In the genomic region with DNA sequence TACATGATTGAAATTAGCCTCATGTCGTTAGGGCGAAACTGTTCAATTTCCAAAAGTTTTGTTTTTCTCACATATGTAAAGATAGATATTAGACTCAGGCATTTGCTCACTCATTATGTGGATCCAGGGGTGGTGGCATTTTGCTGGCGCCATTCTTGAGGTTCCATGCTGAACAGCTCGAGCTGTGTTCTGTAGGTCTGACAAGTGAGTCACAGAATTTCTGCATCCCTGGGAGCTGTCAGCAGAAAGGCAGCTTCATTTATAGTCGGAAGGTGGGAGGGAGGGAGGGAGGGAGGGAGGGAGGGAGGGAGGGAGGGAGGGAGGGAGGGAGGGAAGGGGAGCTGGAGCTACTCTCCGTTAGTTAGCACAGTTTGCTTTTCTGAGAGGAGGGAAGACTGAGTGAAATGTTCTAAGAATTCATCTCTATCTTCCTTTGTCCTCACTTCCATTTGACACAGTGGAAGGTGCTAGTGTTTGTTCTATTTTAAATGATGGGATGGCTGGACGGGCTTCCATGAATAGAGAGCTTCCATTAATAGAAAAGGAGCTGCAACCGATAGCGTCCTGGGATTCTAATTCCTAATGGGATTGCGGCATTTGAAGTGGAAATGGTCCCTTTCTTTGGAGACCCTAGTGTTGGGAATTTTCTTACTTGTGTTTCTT, we compare ENCODE assay signal across 17 mouse cellular contexts.
DNase-seq lines count a peak whose midpoint lies in the region; ATAC-seq and TF ChIP-seq lines count a peak whose summit lies in the region.
"Had no signal": no experiment of that assay in that cellular context is flagged by ENCODE, and none has a peak within 500 bp of the region (broad histone marks: within the 10 kb centered on the region; RNA-seq: fewer than 3 reads in every experiment).

No protein-coding gene starts in this region.

- intact Hi-C loops in left cerebral cortex, adult 2 months (cut with DNase I) = loop anchor here (1.0 kb wide), 1 partner anchor 27 kb away; no protein-coding TSS in a partner anchor

- in situ Hi-C loops in Patski (cut with MboI; ENCODE audit: low pct_unique_long_range_greater_than_20kb) = no loop called here

- H3K9me3 ChIP-seq in forebrain, postnatal 0 days (ENCODE audit: low read length) = no peaks in the 10 kb centered on the region
- no peaks in the 10 kb centered on the region for H3K9me3 ChIP-seq in forebrain, embryonic 12.5 days
- no peaks in the 10 kb centered on the region for H3K9me3 ChIP-seq in hindbrain, postnatal 0 days (ENCODE audit: low read length)
- no peaks in the 10 kb centered on the region for H3K9me3 ChIP-seq in hindbrain, embryonic 10.5 days
- H3K9me3 ChIP-seq: stomach, embryonic 15.5 days had no signal

- POLR2A ChIA-PET in Patski (lab: Charles Lee) = no interaction called here

- H3K27me3 ChIP-seq in forebrain, postnatal 0 days (ENCODE audit: insufficient read depth, low read length) = no peaks in the 10 kb centered on the region
- no peaks in the 10 kb centered on the region for H3K27me3 ChIP-seq in forebrain, embryonic 12.5 days
- H3K27me3 ChIP-seq in hindbrain, postnatal 0 days (ENCODE audit: insufficient read depth, low read length) = no peaks in the 10 kb centered on the region
- H3K27me3 ChIP-seq in hindbrain, embryonic 10.5 days (ENCODE audit: insufficient read depth, poor library complexity, severe bottlenecking) = no peaks in the 10 kb centered on the region
- no peaks in the 10 kb centered on the region for H3K27me3 ChIP-seq in Patski
- H3K27me3 ChIP-seq: stomach, embryonic 15.5 days had no signal

- H3K9ac ChIP-seq in forebrain, postnatal 0 days = no peak overlapping the region
- H3K9ac ChIP-seq in forebrain, embryonic 12.5 days = no peak overlapping the region
- no peak overlapping the region for H3K9ac ChIP-seq in hindbrain, postnatal 0 days (replicated peaks; ENCODE audit: low read length)
- H3K9ac ChIP-seq: stomach, embryonic 15.5 days had no signal

- no peak overlapping the region for H3K4me2 ChIP-seq in forebrain, postnatal 0 days (ENCODE audit: low read depth)
- no peak overlapping the region for H3K4me2 ChIP-seq in forebrain, embryonic 12.5 days
- H3K4me2 ChIP-seq in hindbrain, postnatal 0 days (ENCODE audit: low read depth, low read length) = no peak overlapping the region
- H3K4me2 ChIP-seq: stomach, embryonic 15.5 days had no signal

- H3K27ac ChIP-seq in forebrain, postnatal 0 days (ENCODE audit: low read depth, low read length) = no peak overlapping the region
- H3K27ac ChIP-seq in forebrain, embryonic 12.5 days = no peak overlapping the region
- no peak overlapping the region for H3K27ac ChIP-seq in hindbrain, postnatal 0 days
- H3K27ac ChIP-seq in hindbrain, embryonic 10.5 days = no peak overlapping the region
- H3K27ac ChIP-seq in left cerebral cortex, adult 2 months = peak overlapping the region; percentile 61
- H3K27ac ChIP-seq: kidney, postnatal 0 days; stomach, embryonic 15.5 days had no signal

- CTCF ChIA-PET in Patski (lab: Charles Lee) = interaction anchor here (1.0 to 1.1 kb wide), 3 partner anchors 12 to 32 kb away, joined by 3 to 4 read pairs (median 3); no protein-coding TSS in a partner anchor

- no peaks in the 10 kb centered on the region for H3K4me1 ChIP-seq in forebrain, postnatal 0 days (ENCODE audit: insufficient read depth)
- H3K4me1 ChIP-seq in forebrain, embryonic 12.5 days = no peaks in the 10 kb centered on the region
- no peaks in the 10 kb centered on the region for H3K4me1 ChIP-seq in hindbrain, postnatal 0 days (ENCODE audit: insufficient read depth, low read length)
- H3K4me1 ChIP-seq in hindbrain, embryonic 10.5 days (replicated peaks) = 0 out of 2 replicates have a peak, but pooled peaks cover 8% of the 10 kb centered on the region
- H3K4me1 ChIP-seq: stomach, embryonic 15.5 days had no signal

- peak; percentile 16 for DNase-seq in forebrain, postnatal 0 days
- DNase-seq in hindbrain, postnatal 0 days (ENCODE audit: low spot score) = peak; percentile 13
- DNase-seq in hindbrain, embryonic 10.5 days (ENCODE audit: low spot score) = no peak
- no peak for DNase-seq in Patski (ENCODE audit: low read depth, low spot score)
- peak; percentile 41 to 54 for DNase-seq in left cerebral cortex, adult 2 months (ENCODE audit: extremely low spot score in 1 of 2, low spot score in 2 of 2)
- no peak for DNase-seq in spleen, adult 18-20 months
- DNase-seq in cerebellum, postnatal 36 days = no peak
- DNase-seq: B cell, adult 2 months; cerebellum, adult 18-20 months; embryo, embryonic 11 days; lung, postnatal 4 days; thymus, postnatal 36 days had no signal

- ATAC-seq in forebrain, postnatal 0 days = peak; percentile 71
- ATAC-seq in forebrain, embryonic 12.5 days (ENCODE audit: low FRiP score) = no peak
- ATAC-seq in hindbrain, postnatal 0 days = no peak
- ATAC-seq in Patski = peak; percentile 77
- ATAC-seq: inflammation-experienced regulatory T-cells, adult 6 months had no signal

- 33% methylated on average over 10 of the region's 10 CpGs for WGBS in forebrain, postnatal 0 days
- WGBS in forebrain, embryonic 12.5 days = 47% methylated on average over 9 of the region's 10 CpGs
- 44% methylated on average over 10 of the region's 10 CpGs for WGBS in hindbrain, postnatal 0 days
- WGBS in hindbrain, embryonic 10.5 days = 61% methylated on average over 10 of the region's 10 CpGs

- TF ChIP-seq CTCF in forebrain, postnatal 0 days (IDR thresholded peaks at IDR 0.05; ENCODE audit: low read depth) = no peak
- TF ChIP-seq CTCF in hindbrain, postnatal 0 days (IDR thresholded peaks at IDR 0.05; ENCODE audit: low read depth) = no peak
- no peak for TF ChIP-seq CTCF in Patski (IDR thresholded peaks at IDR 0.05)
- TF ChIP-seq CTCF in left cerebral cortex, adult 2 months (IDR thresholded peaks at IDR 0.05) = no peak

- H3K36me3 ChIP-seq in forebrain, postnatal 0 days (ENCODE audit: insufficient read depth) = no peaks in the 10 kb centered on the region
- H3K36me3 ChIP-seq in forebrain, embryonic 12.5 days (replicated peaks) = no peaks in the 10 kb centered on the region
- H3K36me3 ChIP-seq in hindbrain, postnatal 0 days (ENCODE audit: insufficient read depth, low read length) = no peaks in the 10 kb centered on the region
- no peaks in the 10 kb centered on the region for H3K36me3 ChIP-seq in hindbrain, embryonic 10.5 days
- H3K36me3 ChIP-seq: stomach, embryonic 15.5 days had no signal

- H3K4me3 ChIP-seq in forebrain, postnatal 0 days (ENCODE audit: low read depth, low read length) = no peak overlapping the region
- no peak overlapping the region for H3K4me3 ChIP-seq in forebrain, embryonic 12.5 days (replicated peaks)
- H3K4me3 ChIP-seq in hindbrain, postnatal 0 days (ENCODE audit: low read length) = no peak overlapping the region
- no peak overlapping the region for H3K4me3 ChIP-seq in hindbrain, embryonic 10.5 days
- no peak overlapping the region for H3K4me3 ChIP-seq in left cerebral cortex, adult 2 months
- H3K4me3 ChIP-seq: erythroblast, embryonic 14.5 days; stomach, embryonic 15.5 days had no signal

Comparison
In these comparisons a context has a peak if more than half of its experiments do, and no peak if none do; other contexts are left out.
1. ATAC-seq: peak in forebrain, postnatal 0 days (single experiment) and Patski (single experiment); none in forebrain, embryonic 12.5 days (single experiment) and hindbrain, postnatal 0 days (single experiment).
2. DNase-seq: peak in forebrain, postnatal 0 days (single experiment), hindbrain, postnatal 0 days (single experiment) and left cerebral cortex, adult 2 months (2 of 2); none in hindbrain, embryonic 10.5 days (single experiment), Patski (single experiment), spleen, adult 18-20 months (0 of 2) and cerebellum, postnatal 36 days (0 of 2).